9 mouse cellular contexts compared by ENCODE assay signal in the genomic region with DNA sequence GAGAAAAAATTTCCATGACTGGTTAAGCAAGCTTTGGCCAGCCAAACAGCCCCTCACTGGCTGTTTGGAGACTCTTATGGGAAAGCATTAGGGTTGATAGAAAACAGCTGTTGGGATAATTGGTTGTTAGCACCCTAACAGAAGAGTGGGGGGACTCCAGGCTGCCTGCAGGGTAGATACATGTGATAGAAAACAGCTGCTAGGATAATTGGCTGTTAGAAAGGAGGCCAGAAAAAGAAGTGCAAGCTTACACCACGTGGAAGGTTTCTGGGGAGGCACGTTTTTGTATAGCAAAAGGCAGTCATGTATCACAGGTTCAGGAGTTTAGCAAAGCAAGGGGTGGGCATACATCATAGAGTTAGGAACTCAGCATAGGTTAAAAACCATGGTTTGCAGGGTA. TPM values are rescaled to one million over a fixed set of nuclear protein-coding genes. Genes with fewer than 3 reads are reported as not detected.
DNase-seq lines count a peak whose midpoint lies in the region; ATAC-seq and TF ChIP-seq lines count a peak whose summit lies in the region.
"Had no signal": no experiment of that assay in that cellular context is flagged by ENCODE, and none has a peak within 500 bp of the region (broad histone marks: within the 10 kb centered on the region; RNA-seq: fewer than 3 reads in every experiment).

No protein-coding gene starts in this region.

- H3K4me1 ChIP-seq in heart, embryonic 12.5 days (replicated peaks): peaks cover 64% of the 10 kb centered on the region
- H3K4me1 ChIP-seq in bone marrow macrophage, adult 2 months (ENCODE audit: control insufficient read depth, insufficient read depth, low read length): peaks cover 5% of the 10 kb centered on the region; the same call in 1 of the 2 replicates
- peaks cover 35% of the 10 kb centered on the region for H3K4me1 ChIP-seq in hindbrain, embryonic 12.5 days

- no peak overlapping the region for H3K4me3 ChIP-seq in heart, embryonic 12.5 days
- no peak overlapping the region for H3K4me3 ChIP-seq in bone marrow macrophage, adult 2 months (ENCODE audit: insufficient read depth, low read length)
- no peak overlapping the region for H3K4me3 ChIP-seq in hindbrain, embryonic 12.5 days
- no peak overlapping the region for H3K4me3 ChIP-seq in macrophage (ENCODE audit: inconsistent target)

- H3K79me2 ChIP-seq in macrophage (ENCODE audit: inconsistent target): peaks cover 15% of the 10 kb centered on the region

- DNase-seq in heart, adult 18-20 months: no peak
- DNase-seq in thymus, adult 18-20 months: no peak
- DNase-seq in T-cell, adult 2 months (ENCODE audit: low spot score): no peak
- no peak for DNase-seq in urinary bladder, postnatal 4 days (ENCODE audit: low spot score in 2 of 2)

- H3K36me3 ChIP-seq in heart, embryonic 12.5 days: peaks cover 47% of the 10 kb centered on the region
- H3K36me3 ChIP-seq in hindbrain, embryonic 12.5 days: peaks cover 59% of the 10 kb centered on the region
- H3K36me3 ChIP-seq in macrophage (ENCODE audit: inconsistent target): peaks cover 54% of the 10 kb centered on the region

- peak overlapping the region; percentile 95; the same call in 1 of the 2 replicates for H3K27ac ChIP-seq in heart, embryonic 12.5 days (ENCODE audit: poor library complexity, severe bottlenecking)
- H3K27ac ChIP-seq in bone marrow macrophage, adult 2 months (ENCODE audit: insufficient read depth, low read depth, low read length): peak overlapping the region; percentile 79; the same call in 1 of the 2 replicates
- H3K27ac ChIP-seq in hindbrain, embryonic 12.5 days: no peak overlapping the region
- H3K27ac ChIP-seq in macrophage: 0 out of 2 replicates have a peak overlapping the region, but pooled peaks have one; percentile 99

- no peak overlapping the region for H3K4me2 ChIP-seq in heart, embryonic 12.5 days
- H3K4me2 ChIP-seq in hindbrain, embryonic 12.5 days (replicated peaks): no peak overlapping the region

- H3K27me3 ChIP-seq in heart, embryonic 12.5 days (replicated peaks): no peaks in the 10 kb centered on the region
- no peaks in the 10 kb centered on the region for H3K27me3 ChIP-seq in hindbrain, embryonic 12.5 days

- no peaks in the 10 kb centered on the region for H3K9me3 ChIP-seq in heart, embryonic 12.5 days (replicated peaks)
- H3K9me3 ChIP-seq in hindbrain, embryonic 12.5 days (replicated peaks): no peaks in the 10 kb centered on the region

- H3K9ac ChIP-seq in heart, embryonic 12.5 days: no peak overlapping the region
- 0 out of 2 replicates have a peak overlapping the region, but pooled peaks have one; percentile 23 for H3K9ac ChIP-seq in hindbrain, embryonic 12.5 days

- no peak for ATAC-seq in heart, embryonic 12.5 days (ENCODE audit: insufficient number of reproducible peaks, low FRiP score)
- ATAC-seq in hindbrain, embryonic 12.5 days (ENCODE audit: low FRiP score): no peak

- no peak for TF ChIP-seq POLR2A in bone marrow macrophage, adult 2 months (IDR thresholded peaks at IDR 0.05; ENCODE audit: borderline replicate concordance, low read depth, low read length)

- no peak for TF ChIP-seq CTCF in bone marrow macrophage, adult 2 months (IDR thresholded peaks at IDR 0.05; ENCODE audit: low read depth, low read length)

- WGBS in heart, embryonic 12.5 days: 32% methylated on average over 2 of the region's 2 CpGs
- 31% methylated on average over 2 of the region's 2 CpGs for WGBS in hindbrain, embryonic 12.5 days
- WGBS in macrophage (ENCODE audit: missing documents): 85% methylated on average over 2 of the region's 2 CpGs

RNA-seq across cellular contexts. Expression of a gene that starts 1.5 kb away (rescaled TPM):
- 76.4 and 79.9 TPM in 2 replicates for polyA plus RNA-seq in heart, embryonic 12.5 days (2016; fragmentation: Nextera tagmentation; extraction: Ambion mirVana)
- total RNA-seq in heart, adult 18-20 months (2021): 10 to 100 TPM; 89.9 to 95.5 TPM
- 122 and 133 TPM in 2 replicates for polyA plus RNA-seq in bone marrow macrophage, adult 2 months (2012; ENCODE audit: insufficient read depth, insufficient read length, missing spikeins)
- polyA plus RNA-seq in hindbrain, embryonic 12.5 days (2016; fragmentation: Nextera tagmentation; extraction: Ambion mirVana): 115 and 128 TPM in 2 replicates
- 100 to 1,000 TPM in 24 of 26 experiments, 10 to 100 TPM in 2; 83.4 to 184 (median 141) TPM for total RNA-seq in macrophage (2018; cell fraction: chromatin; rRNA removed)
- total RNA-seq in macrophage (2018; cell fraction: cytosol; rRNA removed): 100 to 1,000 TPM in 25 of 26 experiments, 10 to 100 TPM in 1; 89.8 to 398 (median 191) TPM
- total RNA-seq in macrophage (2018; cell fraction: nucleus; rRNA removed): 100 to 1,000 TPM; 148 to 370 (median 282) TPM
- 80.3 to 97.1 TPM (median 95.4 TPM) in 3 replicates for polyA plus RNA-seq in macrophage (2018)

RNA-seq across cellular contexts. Expression of a gene that starts 10.6 kb away (rescaled TPM):
- 37.9 and 42.4 TPM in 2 replicates for polyA plus RNA-seq in heart, embryonic 12.5 days (2016; fragmentation: Nextera tagmentation; extraction: Ambion mirVana)
- total RNA-seq in heart, adult 18-20 months (2021): 10 to 100 TPM; 17.0 to 17.4 TPM
- polyA plus RNA-seq in bone marrow macrophage, adult 2 months (2012; ENCODE audit: insufficient read depth, insufficient read length, missing spikeins): 18.6 and 26.0 TPM in 2 replicates
- 59.9 and 65.8 TPM in 2 replicates for polyA plus RNA-seq in hindbrain, embryonic 12.5 days (2016; fragmentation: Nextera tagmentation; extraction: Ambion mirVana)
- total RNA-seq in macrophage (2018; cell fraction: chromatin; rRNA removed): 10 to 100 TPM in 8 of 26 experiments, 1 to 10 TPM in 18; 1.8 to 18.5 (median 7.6) TPM
- 10 to 100 TPM; 24.2 to 45.7 (median 35.4) TPM for total RNA-seq in macrophage (2018; cell fraction: cytosol; rRNA removed)
- 10 to 100 TPM in 14 of 26 experiments, 1 to 10 TPM in 12; 4.0 to 20.9 (median 10.4) TPM for total RNA-seq in macrophage (2018; cell fraction: nucleus; rRNA removed)
- 26.4 to 49.1 TPM (median 28.5 TPM) in 3 replicates for polyA plus RNA-seq in macrophage (2018)

RNA-seq across cellular contexts. Expression of a gene that starts 17.9 kb away (rescaled TPM):
- 4.0 TPM in 1 of 2 replicates, not detected in the other for polyA plus RNA-seq in heart, embryonic 12.5 days (2016; fragmentation: Nextera tagmentation; extraction: Ambion mirVana)
- total RNA-seq in heart, adult 18-20 months (2021): 10 to 100 TPM in 1 of 2 experiments, 1 to 10 TPM in 1; 9.9 to 15.3 TPM
- polyA plus RNA-seq in bone marrow macrophage, adult 2 months (2012; ENCODE audit: insufficient read depth, insufficient read length, missing spikeins): not detected in 2 replicates
- polyA plus RNA-seq in hindbrain, embryonic 12.5 days (2016; fragmentation: Nextera tagmentation; extraction: Ambion mirVana): not detected in 2 replicates
- total RNA-seq in macrophage (2018; cell fraction: chromatin; rRNA removed): not detected
- not detected for total RNA-seq in macrophage (2018; cell fraction: cytosol; rRNA removed)
- not detected for total RNA-seq in macrophage (2018; cell fraction: nucleus; rRNA removed)
- not detected in 3 replicates for polyA plus RNA-seq in macrophage (2018)
- total RNA-seq: common myeloid progenitor, adult 5-6 weeks had no signal

RNA-seq across cellular contexts. Expression of a gene that starts 19.7 kb away (rescaled TPM):
- polyA plus RNA-seq in heart, embryonic 12.5 days (2016; fragmentation: Nextera tagmentation; extraction: Ambion mirVana): 31.4 and 33.2 TPM in 2 replicates
- total RNA-seq in heart, adult 18-20 months (2021): 10 to 100 TPM; 29.6 to 31.5 TPM
- 19.7 and 22.2 TPM in 2 replicates for polyA plus RNA-seq in bone marrow macrophage, adult 2 months (2012; ENCODE audit: insufficient read depth, insufficient read length, missing spikeins)
- 41.3 and 43.8 TPM in 2 replicates for polyA plus RNA-seq in hindbrain, embryonic 12.5 days (2016; fragmentation: Nextera tagmentation; extraction: Ambion mirVana)
- total RNA-seq in macrophage (2018; cell fraction: chromatin; rRNA removed): 10 to 100 TPM; 19.7 to 84.6 (median 51.9) TPM
- 10 to 100 TPM; 14.3 to 33.9 (median 28.8) TPM for total RNA-seq in macrophage (2018; cell fraction: cytosol; rRNA removed)
- total RNA-seq in macrophage (2018; cell fraction: nucleus; rRNA removed): 10 to 100 TPM; 18.9 to 59.3 (median 38.4) TPM
- polyA plus RNA-seq in macrophage (2018): 11.6 to 15.1 TPM (median 13.3 TPM) in 3 replicates

RNA-seq across cellular contexts. Expression of a gene that starts 33.5 kb away (rescaled TPM):
- not detected in 2 replicates for polyA plus RNA-seq in heart, embryonic 12.5 days (2016; fragmentation: Nextera tagmentation; extraction: Ambion mirVana)
- total RNA-seq in heart, adult 18-20 months (2021): under 1 TPM in 1 of 2 experiments, not detected in 1; 0.18 TPM
- 0.13 TPM in 1 of 2 replicates, not detected in the other for polyA plus RNA-seq in bone marrow macrophage, adult 2 months (2012; ENCODE audit: insufficient read depth, insufficient read length, missing spikeins)
- 0.18 TPM in 2 replicates for polyA plus RNA-seq in hindbrain, embryonic 12.5 days (2016; fragmentation: Nextera tagmentation; extraction: Ambion mirVana)
- total RNA-seq in macrophage (2018; cell fraction: chromatin; rRNA removed): not detected
- total RNA-seq in macrophage (2018; cell fraction: cytosol; rRNA removed): not detected
- total RNA-seq in macrophage (2018; cell fraction: nucleus; rRNA removed): not detected
- polyA plus RNA-seq in macrophage (2018): not detected in 3 replicates
- total RNA-seq: common myeloid progenitor, adult 5-6 weeks had no signal
